Mouse (Mus musculus) T-cell, adult 2 months (primary cell): ENCODE measurements around the gene Elmo3.

Experiments used
- DNase-seq: peaks from one replicate; pipeline ENCODE4 v3.0.0; 2022; ENCODE audit warnings: low spot score

Gene Elmo3

DNA sequence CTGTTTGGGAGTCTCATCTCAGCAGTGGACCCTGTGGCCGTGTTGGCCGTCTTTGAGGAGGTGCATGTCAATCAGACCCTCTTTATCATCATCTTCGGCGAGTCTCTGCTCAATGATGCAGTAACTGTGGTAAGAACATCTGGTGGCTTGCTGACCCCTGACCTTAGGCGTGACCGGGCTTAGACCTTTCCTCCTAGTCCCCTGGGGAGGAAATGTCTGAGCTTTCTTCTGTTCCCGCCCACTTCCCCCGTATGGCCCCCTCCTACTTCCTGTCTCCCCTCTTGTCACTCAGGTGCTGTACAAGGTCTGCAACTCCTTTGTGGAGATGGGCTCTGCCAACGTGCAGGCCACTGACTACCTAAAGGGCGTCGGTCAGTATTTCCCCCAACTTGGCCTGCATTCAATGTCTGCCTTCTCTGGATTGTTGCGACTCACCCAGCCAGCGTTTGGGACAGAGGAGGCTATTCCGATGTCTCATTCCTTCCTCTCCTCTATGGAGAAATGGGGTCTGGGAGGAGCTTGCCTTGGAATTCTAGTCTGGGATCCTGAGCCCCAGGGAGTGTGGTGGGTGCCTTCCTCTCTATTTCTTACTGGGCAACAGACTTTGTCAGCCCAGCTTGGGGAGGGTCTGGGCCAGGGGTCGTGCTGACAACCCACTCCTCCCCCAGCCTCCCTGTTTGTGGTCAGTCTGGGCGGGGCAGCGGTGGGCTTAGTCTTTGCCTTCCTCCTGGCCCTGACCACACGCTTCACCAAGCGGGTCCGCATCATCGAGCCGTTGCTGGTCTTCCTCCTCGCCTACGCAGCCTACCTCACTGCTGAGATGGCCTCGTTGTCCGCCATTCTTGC lies 50.0 kb downstream of the Elmo3 start:
- DNase-seq: no peak

DNA sequence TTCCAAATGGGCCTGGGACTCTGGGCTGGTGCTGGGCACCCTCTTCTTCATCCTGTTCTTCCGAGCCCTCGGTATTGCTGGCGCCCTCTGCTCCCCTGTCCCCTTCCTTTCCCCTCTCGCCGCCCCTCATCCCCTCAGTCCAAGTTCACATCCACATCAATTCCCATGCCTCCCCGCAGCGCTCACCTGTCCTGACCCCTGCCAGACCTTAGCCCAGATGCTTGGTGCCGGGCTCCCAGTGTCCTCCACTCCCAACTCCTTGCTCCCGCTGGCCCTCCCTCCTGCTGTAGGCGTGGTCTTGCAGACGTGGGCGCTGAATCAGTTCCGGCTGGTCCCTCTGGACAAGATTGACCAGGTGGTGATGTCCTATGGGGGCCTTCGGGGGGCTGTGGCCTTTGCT lies 51.3 kb downstream of the Elmo3 start:
- no peak for DNase-seq

DNA sequence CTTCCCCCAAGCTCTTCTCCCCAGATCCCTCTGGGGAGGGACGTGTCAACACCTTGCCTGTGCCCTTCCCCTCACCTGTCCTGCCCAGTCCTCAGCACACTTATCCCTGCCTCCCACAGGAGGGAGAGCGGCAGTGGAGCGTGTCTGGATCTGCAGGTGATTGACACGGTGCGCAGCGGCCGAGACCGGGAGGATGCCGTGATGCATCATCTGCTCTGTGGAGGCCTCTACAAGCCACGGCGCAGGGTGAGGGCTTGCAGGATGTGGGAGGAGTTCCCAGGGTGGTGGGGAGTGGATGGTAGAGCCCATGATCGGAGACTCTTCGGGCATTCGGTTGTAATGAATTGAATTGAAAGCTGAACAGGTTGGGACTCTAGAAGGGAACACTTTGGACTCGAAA lies 53.8 kb downstream of the Elmo3 start:
- DNase-seq: no peak

DNA sequence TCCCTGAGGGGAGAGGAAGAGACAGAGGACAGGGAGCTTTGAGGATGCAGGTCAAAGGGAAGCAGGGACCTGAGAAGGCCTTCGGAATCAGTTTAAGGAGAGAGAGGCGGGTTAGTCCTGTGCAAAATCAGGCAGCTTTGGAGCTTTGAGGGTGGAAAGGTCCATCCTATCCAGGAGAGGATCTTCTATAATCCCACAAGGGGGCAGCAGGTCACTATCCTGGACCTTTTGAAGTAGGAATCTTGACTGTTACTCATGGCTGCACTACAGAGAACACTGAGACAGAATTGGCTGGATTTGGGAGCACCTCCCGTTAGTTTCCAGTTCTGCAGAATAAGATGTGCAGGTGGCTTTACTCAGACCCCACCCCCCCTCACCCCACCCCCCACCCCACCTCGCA lies 54.2 kb downstream of the Elmo3 start:
- no peak for DNase-seq
